Mouse (Mus musculus): ENCODE results near the gene Cep112. TPM values are rescaled to one million over a fixed set of nuclear protein-coding genes. Genes with fewer than 3 reads are reported as not detected.

Gene Cep112
- 13.6 and 14.6 TPM in 2 replicates for polyA plus RNA-seq (2014; fragmentation: Nextera tagmentation; extraction: Ambion mirVana)

DNA sequence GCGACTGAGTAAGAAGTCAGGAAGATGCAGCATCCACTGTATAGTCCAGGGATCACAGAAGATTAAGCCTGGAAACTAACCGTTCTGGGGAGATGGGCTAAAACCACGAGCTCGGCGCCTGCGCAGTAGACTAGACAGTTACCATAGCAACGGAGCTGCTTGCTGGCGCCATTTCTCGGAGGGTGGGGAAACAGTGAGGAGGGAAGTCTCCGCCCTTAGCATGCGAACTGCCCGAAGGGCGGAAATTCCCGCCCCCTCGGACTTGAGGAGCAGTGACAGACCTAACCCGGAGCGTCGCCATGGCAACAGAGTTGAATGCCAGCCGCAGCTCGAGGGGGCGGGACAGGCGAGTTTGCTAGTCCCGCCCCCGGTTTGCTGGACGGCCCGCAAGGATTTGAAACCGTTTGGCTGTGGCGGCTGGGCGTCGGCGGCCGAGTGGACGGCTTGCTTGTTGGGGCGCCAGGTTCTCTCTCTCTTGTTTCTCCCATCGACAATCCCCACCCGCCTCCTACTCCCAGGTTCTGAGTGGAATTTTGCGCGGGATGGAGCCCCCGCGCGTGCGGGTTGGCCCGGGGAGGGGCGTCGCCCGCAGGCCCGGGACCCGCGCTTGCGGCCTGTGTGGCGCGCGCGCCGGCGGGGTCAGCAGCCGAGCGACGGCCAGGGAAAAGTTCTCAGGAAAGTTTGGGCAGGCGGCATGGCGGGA lies at the start of gene Cep112:
Gene Cep112, plus strand, starts transcription at position 304 of the 703 bp plus-strand sequence.
- peaks cover 12% of the 10 kb centered on the region for H3K4me1 ChIP-seq (ENCODE audit: control insufficient read depth, insufficient read depth, low read length)
- H3K4me2 ChIP-seq (ENCODE audit: low read length) = peak within 1 kb of the TSS; percentile 70
- under 1% methylated on average over 61 of the region's 61 CpGs for WGBS
- peak; percentile 95 for ATAC-seq
- H3K27me3 ChIP-seq (replicated peaks; ENCODE audit: control insufficient read depth, insufficient read depth, low read length) = no peaks in the 10 kb centered on the region
- H3K9ac ChIP-seq (ENCODE audit: low read length) = peak within 1 kb of the TSS; percentile 78
- H3K36me3 ChIP-seq (ENCODE audit: control insufficient read depth, insufficient read depth, low read length) = no peaks in the 10 kb centered on the region
- no peak within 1 kb of the TSS; the same call in 1 of the 2 replicates for H3K27ac ChIP-seq (ENCODE audit: low read depth, low read length)
- peak; percentile 99 for DNase-seq (ENCODE audit: low spot score)
- H3K9me3 ChIP-seq (replicated peaks; ENCODE audit: control insufficient read depth, low read length) = no peaks in the 10 kb centered on the region
- H3K4me3 ChIP-seq (ENCODE audit: low read depth, low read length) = peak within 1 kb of the TSS; percentile 57

DNA sequence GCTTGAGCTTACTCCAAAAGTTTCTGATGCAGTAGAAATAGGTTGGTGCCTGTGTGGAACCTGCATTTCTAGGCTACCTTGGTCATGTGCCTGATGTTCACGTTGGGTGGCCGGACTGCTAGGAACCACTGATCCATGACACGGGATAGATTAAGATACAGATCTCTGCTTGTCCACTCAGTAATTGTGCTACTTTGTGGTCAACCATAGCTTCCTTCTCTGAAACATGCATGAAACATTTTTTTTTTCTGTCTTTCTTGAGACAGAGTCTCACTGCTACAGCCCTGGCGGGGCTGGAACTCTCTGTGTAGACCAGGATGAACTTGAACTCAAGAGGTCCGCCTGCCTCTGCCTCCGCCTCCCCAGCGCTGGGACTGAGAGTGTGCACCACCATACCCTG lies 48.2 kb upstream of the Cep112 start:
- no peaks in the 10 kb centered on the region for H3K27me3 ChIP-seq (replicated peaks; ENCODE audit: control insufficient read depth, insufficient read depth, low read length)
- H3K27ac ChIP-seq (ENCODE audit: low read depth, low read length) = no peak overlapping the region
- no peaks in the 10 kb centered on the region for H3K36me3 ChIP-seq (ENCODE audit: control insufficient read depth, insufficient read depth, low read length)
- WGBS = 92% methylated on average over 7 of the region's 7 CpGs
- no peaks in the 10 kb centered on the region for H3K9me3 ChIP-seq (replicated peaks; ENCODE audit: control insufficient read depth, low read length)
- H3K4me1 ChIP-seq (ENCODE audit: control insufficient read depth, insufficient read depth, low read length) = no peaks in the 10 kb centered on the region
- H3K9ac ChIP-seq (ENCODE audit: low read length) = no peak overlapping the region
- DNase-seq (ENCODE audit: low spot score) (no peak), ATAC-seq (no peak)
- no peak overlapping the region for H3K4me2 ChIP-seq (ENCODE audit: low read length)
- no peak overlapping the region for H3K4me3 ChIP-seq (ENCODE audit: low read depth, low read length)

DNA sequence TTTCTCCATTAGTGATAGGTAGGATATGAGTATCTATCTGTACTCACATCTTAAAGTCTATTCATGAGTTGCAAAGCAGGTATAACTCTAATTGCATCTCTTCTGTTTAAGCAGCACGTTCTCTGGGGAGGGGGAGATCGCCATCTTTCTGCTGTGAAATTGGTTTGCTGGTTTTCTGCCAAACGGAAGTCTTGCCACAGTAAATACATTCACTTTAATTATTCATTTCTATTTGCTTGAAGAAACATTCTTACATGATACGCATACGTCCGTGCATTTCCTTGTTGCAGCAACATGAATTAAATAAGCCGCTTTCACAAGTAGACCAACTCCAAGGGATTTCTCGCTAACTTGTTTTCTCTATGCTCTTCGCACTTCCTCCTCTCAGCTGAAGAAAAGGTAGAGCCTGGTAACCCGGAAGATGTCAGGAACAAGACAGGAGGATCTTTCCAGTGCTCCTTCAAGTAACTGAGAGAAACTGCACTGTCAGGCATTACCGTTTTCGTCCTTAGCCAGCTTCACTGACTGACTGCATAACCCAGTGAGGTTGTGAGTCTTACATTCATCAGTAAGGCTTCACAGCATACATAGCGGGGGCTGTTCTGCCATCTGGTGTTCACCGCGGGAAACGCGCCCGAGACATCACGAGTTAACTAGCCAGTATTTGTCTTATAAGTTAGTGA lies 47.2 kb upstream of the Cep112 start:
- 29% methylated on average over 19 of the region's 19 CpGs for WGBS
- ATAC-seq (peak; percentile 89), DNase-seq (ENCODE audit: low spot score) (peak; percentile 93)
- Histone ChIP-seq H3K27ac (ENCODE audit: low read depth, low read length) (no peak overlapping the region), H3K4me2 (ENCODE audit: low read length) (0 out of 2 replicates have a peak overlapping the region, but pooled peaks have one; percentile 0), H3K27me3 (replicated peaks; ENCODE audit: control insufficient read depth, insufficient read depth, low read length) (no peaks in the 10 kb centered on the region), H3K4me3 (ENCODE audit: low read depth, low read length) (no peak overlapping the region), H3K9ac (ENCODE audit: low read length) (no peak overlapping the region), H3K9me3 (replicated peaks; ENCODE audit: control insufficient read depth, low read length) (no peaks in the 10 kb centered on the region), H3K36me3 (ENCODE audit: control insufficient read depth, insufficient read depth, low read length) (no peaks in the 10 kb centered on the region), H3K4me1 (ENCODE audit: control insufficient read depth, insufficient read depth, low read length) (no peaks in the 10 kb centered on the region)

DNA sequence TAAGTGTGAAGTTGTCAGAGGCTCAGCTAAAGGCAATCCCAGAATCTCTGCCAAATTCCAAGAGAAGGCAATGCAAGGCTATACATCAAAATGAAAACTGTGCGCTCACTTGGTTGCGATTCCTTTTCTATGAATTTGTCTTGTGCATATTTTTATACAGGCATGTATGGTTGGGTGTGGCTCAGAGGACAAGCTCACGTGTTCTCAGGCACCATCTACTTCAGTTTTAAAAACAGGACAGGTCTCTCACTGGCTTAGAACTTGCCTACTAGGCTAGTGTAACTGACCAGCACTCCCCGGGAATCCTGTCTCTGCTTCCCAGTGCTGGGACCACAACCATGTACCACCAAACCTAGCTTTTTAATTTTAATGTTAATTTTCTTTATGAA lies 46.6 kb upstream of the Cep112 start:
- WGBS = 77% methylated on average over 4 of the region's 4 CpGs
- H3K4me2 ChIP-seq (ENCODE audit: low read length) = no peak overlapping the region
- DNase-seq (ENCODE audit: low spot score) (no peak), ATAC-seq (no peak; the same call in 1 of the 2 replicates)
- H3K4me1 ChIP-seq (ENCODE audit: control insufficient read depth, insufficient read depth, low read length) = no peaks in the 10 kb centered on the region
- H3K9ac ChIP-seq (ENCODE audit: low read length) = no peak overlapping the region
- no peak overlapping the region for H3K27ac ChIP-seq (ENCODE audit: low read depth, low read length)
- no peaks in the 10 kb centered on the region for H3K27me3 ChIP-seq (replicated peaks; ENCODE audit: control insufficient read depth, insufficient read depth, low read length)
- no peak overlapping the region for H3K4me3 ChIP-seq (ENCODE audit: low read depth, low read length)
- H3K36me3 ChIP-seq (ENCODE audit: control insufficient read depth, insufficient read depth, low read length) = no peaks in the 10 kb centered on the region
- H3K9me3 ChIP-seq (replicated peaks; ENCODE audit: control insufficient read depth, low read length) = no peaks in the 10 kb centered on the region

DNA sequence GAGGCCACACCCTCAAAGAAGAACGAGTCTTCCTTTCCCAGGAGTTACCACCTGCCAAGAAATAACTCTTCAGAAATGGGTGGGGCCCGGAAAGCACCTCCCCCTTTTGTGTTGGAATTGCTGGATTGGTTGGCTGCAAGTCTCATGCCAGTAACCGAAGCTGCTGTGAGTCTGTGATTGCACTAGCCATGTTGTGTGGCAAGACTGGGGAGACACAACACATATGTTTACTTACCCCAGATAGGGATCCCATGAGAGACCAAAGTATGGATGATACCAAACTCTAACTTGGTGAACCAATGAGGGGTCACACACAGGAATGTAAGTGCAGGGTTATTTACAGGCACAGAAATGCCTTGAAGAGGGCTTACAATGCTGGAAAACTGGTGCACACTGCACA lies 42.3 kb upstream of the Cep112 start:
- no peak overlapping the region for H3K9ac ChIP-seq (ENCODE audit: low read length)
- no peaks in the 10 kb centered on the region for H3K36me3 ChIP-seq (ENCODE audit: control insufficient read depth, insufficient read depth, low read length)
- no peak overlapping the region for H3K27ac ChIP-seq (ENCODE audit: low read depth, low read length)
- no peak for DNase-seq (ENCODE audit: low spot score)
- H3K4me2 ChIP-seq (ENCODE audit: low read length) = no peak overlapping the region
- H3K9me3 ChIP-seq (replicated peaks; ENCODE audit: control insufficient read depth, low read length) = no peaks in the 10 kb centered on the region
- H3K27me3 ChIP-seq (replicated peaks; ENCODE audit: control insufficient read depth, insufficient read depth, low read length) = no peaks in the 10 kb centered on the region
- ATAC-seq = no peak
- no peaks in the 10 kb centered on the region for H3K4me1 ChIP-seq (ENCODE audit: control insufficient read depth, insufficient read depth, low read length)
- no peak overlapping the region for H3K4me3 ChIP-seq (ENCODE audit: low read depth, low read length)
- 84% methylated on average over 3 of the region's 3 CpGs for WGBS

DNA sequence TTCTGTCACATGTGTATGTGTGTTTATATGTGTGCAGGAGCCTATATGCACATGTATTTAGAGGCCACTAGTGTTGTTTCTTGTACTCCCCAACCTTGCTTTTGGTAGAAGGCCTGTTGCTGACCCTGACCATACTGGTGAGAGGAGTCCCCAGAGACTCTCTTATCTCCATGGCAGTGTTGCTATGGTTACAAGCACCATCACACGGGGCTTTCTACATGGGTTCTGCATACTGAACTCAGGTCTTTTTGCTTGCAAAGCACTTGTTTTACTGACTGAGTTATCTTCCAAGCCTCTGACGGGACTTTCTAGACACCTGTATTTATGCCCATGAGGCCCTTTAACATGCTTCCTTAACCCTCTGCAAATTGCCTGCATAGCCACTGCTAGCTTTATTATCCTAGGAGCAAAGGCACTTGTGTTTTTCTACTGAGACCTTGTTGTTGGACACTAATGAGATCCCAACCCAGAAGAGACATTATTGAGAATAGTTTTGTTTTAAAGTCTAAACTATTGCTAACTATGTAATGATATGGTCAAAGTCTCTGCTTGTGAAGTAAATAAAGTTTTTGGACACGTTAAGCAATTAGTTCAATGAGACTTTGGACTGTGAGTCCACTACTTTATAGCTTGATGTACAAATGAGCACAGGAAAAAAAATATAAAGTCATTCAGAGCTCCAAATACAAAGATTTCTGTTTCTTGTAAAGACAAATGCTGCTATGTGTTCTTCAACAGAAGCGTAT lies 39.9 kb upstream of the Cep112 start:
- no peak for ATAC-seq
- no peaks in the 10 kb centered on the region for H3K27me3 ChIP-seq (replicated peaks; ENCODE audit: control insufficient read depth, insufficient read depth, low read length)
- H3K4me1 ChIP-seq (ENCODE audit: control insufficient read depth, insufficient read depth, low read length) = no peaks in the 10 kb centered on the region
- no peaks in the 10 kb centered on the region for H3K36me3 ChIP-seq (ENCODE audit: control insufficient read depth, insufficient read depth, low read length)
- no peaks in the 10 kb centered on the region for H3K9me3 ChIP-seq (replicated peaks; ENCODE audit: control insufficient read depth, low read length)
- no peak overlapping the region for H3K4me2 ChIP-seq (ENCODE audit: low read length)
- H3K4me3 ChIP-seq (ENCODE audit: low read depth, low read length) = no peak overlapping the region
- DNase-seq (ENCODE audit: low spot score) = peak; percentile 38
- WGBS = 67% methylated on average over 4 of the region's 4 CpGs
- no peak overlapping the region for H3K9ac ChIP-seq (ENCODE audit: low read length)
- H3K27ac ChIP-seq (ENCODE audit: low read depth, low read length) = no peak overlapping the region

DNA sequence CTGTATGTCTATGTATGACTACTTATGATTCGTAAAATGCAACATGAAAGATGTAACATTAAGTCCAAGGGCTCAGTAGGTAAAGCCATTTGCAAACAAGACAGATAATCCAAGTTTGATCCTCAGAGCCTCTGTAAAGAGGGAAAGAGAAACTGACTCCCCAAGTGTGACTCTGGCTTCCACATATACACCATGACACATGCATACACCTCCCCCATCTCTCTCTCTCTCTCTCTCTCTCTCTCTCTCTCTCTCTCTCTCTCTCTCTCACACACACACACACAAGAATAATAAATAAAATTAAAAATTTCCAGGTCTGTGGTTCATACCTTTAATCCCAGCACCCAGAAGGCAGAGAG lies 39.3 kb upstream of the Cep112 start:
- no peak overlapping the region for H3K4me2 ChIP-seq (ENCODE audit: low read length)
- WGBS = 95% methylated on average over 1 of the region's 1 CpGs
- no peaks in the 10 kb centered on the region for H3K9me3 ChIP-seq (replicated peaks; ENCODE audit: control insufficient read depth, low read length)
- no peak overlapping the region for H3K27ac ChIP-seq (ENCODE audit: low read depth, low read length)
- no peak for DNase-seq (ENCODE audit: low spot score)
- no peak overlapping the region for H3K4me3 ChIP-seq (ENCODE audit: low read depth, low read length)
- no peaks in the 10 kb centered on the region for H3K4me1 ChIP-seq (ENCODE audit: control insufficient read depth, insufficient read depth, low read length)
- H3K9ac ChIP-seq (ENCODE audit: low read length) = no peak overlapping the region
- ATAC-seq = no peak
- no peaks in the 10 kb centered on the region for H3K36me3 ChIP-seq (ENCODE audit: control insufficient read depth, insufficient read depth, low read length)
- no peaks in the 10 kb centered on the region for H3K27me3 ChIP-seq (replicated peaks; ENCODE audit: control insufficient read depth, insufficient read depth, low read length)

DNA sequence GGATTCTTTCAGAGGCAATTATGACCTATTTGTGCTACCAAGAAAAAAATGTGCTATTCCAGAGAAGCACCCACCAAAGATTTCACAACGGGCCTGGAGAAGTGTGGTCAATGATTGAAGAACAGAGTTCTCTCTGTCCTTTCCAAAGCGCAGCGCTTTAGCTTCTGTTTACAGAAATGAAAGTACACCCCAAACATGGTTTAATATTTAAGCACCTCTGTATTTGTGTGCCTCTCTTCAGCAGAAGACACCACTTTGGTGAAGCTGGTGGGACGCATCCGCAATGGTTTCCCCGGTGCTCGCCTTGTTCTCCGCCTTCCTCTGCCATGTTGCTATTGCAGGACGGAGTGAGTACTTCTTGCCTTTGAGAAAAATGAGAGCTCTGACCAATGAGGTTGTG lies 29.9 kb upstream of the Cep112 start:
- WGBS = 98% methylated on average over 9 of the region's 9 CpGs
- ATAC-seq = no peak
- Histone ChIP-seq H3K4me1 (ENCODE audit: control insufficient read depth, insufficient read depth, low read length) (no peaks in the 10 kb centered on the region), H3K4me3 (ENCODE audit: low read depth, low read length) (no peak overlapping the region), H3K27ac (ENCODE audit: low read depth, low read length) (no peak overlapping the region), H3K9ac (ENCODE audit: low read length) (no peak overlapping the region), H3K27me3 (replicated peaks; ENCODE audit: control insufficient read depth, insufficient read depth, low read length) (no peaks in the 10 kb centered on the region), H3K36me3 (ENCODE audit: control insufficient read depth, insufficient read depth, low read length) (no peaks in the 10 kb centered on the region), H3K4me2 (ENCODE audit: low read length) (no peak overlapping the region), H3K9me3 (replicated peaks; ENCODE audit: control insufficient read depth, low read length) (no peaks in the 10 kb centered on the region)
- DNase-seq (ENCODE audit: low spot score) = no peak

Data from forebrain, embryonic 14.5 days (tissue).